27 mouse cellular contexts compared by ENCODE assay signal in the genomic region with DNA sequence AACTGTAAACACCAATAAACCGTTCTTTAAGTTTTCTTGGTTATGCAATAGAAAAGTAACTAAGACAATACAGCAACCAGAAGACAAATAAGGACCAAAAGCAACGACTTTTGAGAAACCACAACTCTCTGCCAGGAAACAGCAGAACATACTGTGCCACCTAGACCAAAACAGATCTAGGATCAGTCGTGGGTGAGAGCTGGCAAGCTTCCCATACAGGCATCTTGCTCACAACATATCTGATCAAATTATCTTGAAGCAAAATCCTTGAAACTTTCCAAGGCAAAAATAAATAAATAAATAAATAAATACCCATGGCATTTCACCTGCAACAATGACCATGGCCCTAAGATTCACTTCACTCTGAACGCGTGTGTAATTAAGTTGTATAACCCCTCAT.
DNase-seq lines count a peak whose midpoint lies in the region; ATAC-seq and TF ChIP-seq lines count a peak whose summit lies in the region.
"Had no signal": no experiment of that assay in that cellular context is flagged by ENCODE, and none has a peak within 500 bp of the region (broad histone marks: within the 10 kb centered on the region; RNA-seq: fewer than 3 reads in every experiment).

No protein-coding gene starts in this region.

- no peak for TF ChIP-seq CTCF in forebrain, postnatal 0 days (IDR thresholded peaks at IDR 0.05; ENCODE audit: low read depth)

- no peaks in the 10 kb centered on the region for H3K9me3 ChIP-seq in forebrain, postnatal 0 days (ENCODE audit: low read length)
- H3K9me3 ChIP-seq: embryonic facial prominence, embryonic 12.5 days; embryonic facial prominence, embryonic 15.5 days; forebrain, embryonic 12.5 days; forebrain, embryonic 15.5 days; heart, embryonic 12.5 days; heart, embryonic 15.5 days; hindbrain, embryonic 10.5 days; hindbrain, embryonic 13.5 days had no signal

- H3K4me1 ChIP-seq in forebrain, postnatal 0 days (ENCODE audit: insufficient read depth), result no peaks in the 10 kb centered on the region
- H3K4me1 ChIP-seq: embryonic facial prominence, embryonic 12.5 days; embryonic facial prominence, embryonic 15.5 days; forebrain, embryonic 12.5 days; forebrain, embryonic 15.5 days; heart, embryonic 12.5 days; heart, embryonic 15.5 days; hindbrain, embryonic 10.5 days had no signal

- peak; percentile 29 to 42 for DNase-seq in frontal cortex, postnatal 36 days (ENCODE audit: low spot score in 2 of 2)
- no peak for DNase-seq in frontal cortex, postnatal 14 days (ENCODE audit: low spot score in 2 of 2)
- DNase-seq in left cerebral cortex, postnatal 25 days (ENCODE audit: low spot score in 2 of 2), result peak; percentile 30 to 52
- DNase-seq in left cerebral cortex, adult 11 months (ENCODE audit: low spot score), result no peak
- peak; percentile 79 for DNase-seq in brain, adult 2 months (ENCODE audit: low read depth, low spot score)
- peak; percentile 50 to 55 for DNase-seq in right cerebral cortex, postnatal 10 days (ENCODE audit: low spot score in 2 of 2)
- no peak for DNase-seq in urinary bladder, postnatal 14 days (ENCODE audit: low spot score)
- no peak for DNase-seq in forebrain, postnatal 0 days
- DNase-seq: adrenal gland, adult 2 months; adrenal gland, postnatal 14 days; cerebellum, adult 11-12 months; cerebellum, adult 8-10 months; gastrocnemius, adult 2 months; gastrocnemius, postnatal 14 days; heart, adult 18-20 months; heart, postnatal 10 days; heart, postnatal 36 days had no signal

- no peak for ATAC-seq in forebrain, postnatal 0 days
- ATAC-seq: CD4-positive, CD25-positive, alpha-beta regulatory T cell, adult 4 months; forebrain, embryonic 15.5 days; hindbrain, embryonic 16.5 days had no signal

- H3K4me2 ChIP-seq in forebrain, postnatal 0 days (ENCODE audit: low read depth), result no peak overlapping the region
- H3K4me2 ChIP-seq: embryonic facial prominence, embryonic 12.5 days; embryonic facial prominence, embryonic 15.5 days; forebrain, embryonic 12.5 days; forebrain, embryonic 15.5 days; heart, embryonic 12.5 days; heart, embryonic 15.5 days; hindbrain, embryonic 13.5 days had no signal

- 77% methylated on average over 5 of the region's 5 CpGs for WGBS in forebrain, postnatal 0 days

- H3K9ac ChIP-seq in forebrain, postnatal 0 days, result no peak overlapping the region
- H3K9ac ChIP-seq: embryonic facial prominence, embryonic 12.5 days; embryonic facial prominence, embryonic 15.5 days; forebrain, embryonic 12.5 days; forebrain, embryonic 15.5 days; heart, embryonic 12.5 days; heart, embryonic 15.5 days; hindbrain, embryonic 13.5 days had no signal

- no peak overlapping the region for H3K27ac ChIP-seq in forebrain, postnatal 0 days (ENCODE audit: low read depth, low read length)
- H3K27ac ChIP-seq: embryonic facial prominence, embryonic 12.5 days; embryonic facial prominence, embryonic 15.5 days; forebrain, embryonic 12.5 days; forebrain, embryonic 15.5 days; gastrocnemius, adult 2 months; heart, embryonic 15.5 days; hindbrain, embryonic 10.5 days; hindbrain, embryonic 13.5 days had no signal

- no peak overlapping the region for H3K4me3 ChIP-seq in forebrain, postnatal 0 days (ENCODE audit: low read depth, low read length)
- H3K4me3 ChIP-seq: embryonic facial prominence, embryonic 12.5 days; embryonic facial prominence, embryonic 15.5 days; forebrain, embryonic 12.5 days; forebrain, embryonic 15.5 days; gastrocnemius, adult 2 months; heart, embryonic 12.5 days; heart, embryonic 15.5 days; hindbrain, embryonic 10.5 days; hindbrain, embryonic 13.5 days had no signal

- intact Hi-C loops in left cerebral cortex, postnatal 25 days (cut with DNase I), result no loop called here

- no peaks in the 10 kb centered on the region for H3K27me3 ChIP-seq in forebrain, postnatal 0 days (ENCODE audit: insufficient read depth, low read length)
- H3K27me3 ChIP-seq: embryonic facial prominence, embryonic 12.5 days; embryonic facial prominence, embryonic 15.5 days; forebrain, embryonic 12.5 days; forebrain, embryonic 15.5 days; heart, embryonic 12.5 days; heart, embryonic 15.5 days; hindbrain, embryonic 13.5 days had no signal

- H3K36me3 ChIP-seq in forebrain, postnatal 0 days (ENCODE audit: insufficient read depth), result no peaks in the 10 kb centered on the region
- H3K36me3 ChIP-seq: embryonic facial prominence, embryonic 12.5 days; embryonic facial prominence, embryonic 15.5 days; forebrain, embryonic 12.5 days; forebrain, embryonic 15.5 days; heart, embryonic 12.5 days; heart, embryonic 15.5 days; hindbrain, embryonic 10.5 days; hindbrain, embryonic 13.5 days had no signal

Comparison
In these comparisons a context has a peak if more than half of its experiments do, and no peak if none do; other contexts are left out.
1. DNase-seq: peak in frontal cortex, postnatal 36 days (2 of 2), left cerebral cortex, postnatal 25 days (2 of 2), brain, adult 2 months (single experiment) and right cerebral cortex, postnatal 10 days (2 of 2); none in frontal cortex, postnatal 14 days (0 of 2), left cerebral cortex, adult 11 months (single experiment), urinary bladder, postnatal 14 days (single experiment) and forebrain, postnatal 0 days (single experiment).